Mouse (Mus musculus): ENCODE results near the gene Sspo.

The Sspo gene

DNA sequence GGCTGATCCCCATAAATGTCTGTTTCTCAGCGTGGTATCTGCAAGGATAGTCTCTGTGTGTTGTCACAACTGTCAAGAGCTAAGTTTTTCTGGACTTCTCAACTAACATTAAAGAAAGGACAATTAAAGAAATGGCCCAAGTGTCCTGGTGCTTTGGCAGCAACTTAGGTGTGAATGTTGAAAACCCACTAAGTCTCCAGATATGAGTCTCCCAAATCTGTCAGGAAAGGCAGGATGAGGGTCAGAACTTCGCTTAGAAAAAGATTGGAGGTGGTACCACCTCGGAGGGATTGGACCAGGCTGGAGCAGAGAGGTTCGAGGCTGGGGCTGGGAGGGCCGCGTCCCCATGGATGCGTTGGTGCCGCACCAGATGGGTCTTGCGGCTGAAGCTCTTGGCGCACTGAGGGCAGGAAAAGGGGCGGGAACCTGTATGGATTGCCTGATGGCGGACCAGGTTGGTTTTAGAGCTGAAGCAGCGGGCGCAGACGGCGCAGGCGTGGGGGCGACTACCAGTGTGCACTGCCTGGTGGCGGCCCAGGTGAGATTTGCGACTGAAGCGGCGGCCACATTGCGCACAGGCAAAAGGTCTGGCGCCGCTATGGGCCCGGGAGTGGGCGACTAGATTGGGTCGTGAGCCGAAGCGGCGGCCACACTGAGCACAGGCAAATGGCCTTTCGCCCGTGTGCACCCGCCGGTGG, 10.2 kb upstream of the Sspo start:
- DNase-seq = no peak

DNA sequence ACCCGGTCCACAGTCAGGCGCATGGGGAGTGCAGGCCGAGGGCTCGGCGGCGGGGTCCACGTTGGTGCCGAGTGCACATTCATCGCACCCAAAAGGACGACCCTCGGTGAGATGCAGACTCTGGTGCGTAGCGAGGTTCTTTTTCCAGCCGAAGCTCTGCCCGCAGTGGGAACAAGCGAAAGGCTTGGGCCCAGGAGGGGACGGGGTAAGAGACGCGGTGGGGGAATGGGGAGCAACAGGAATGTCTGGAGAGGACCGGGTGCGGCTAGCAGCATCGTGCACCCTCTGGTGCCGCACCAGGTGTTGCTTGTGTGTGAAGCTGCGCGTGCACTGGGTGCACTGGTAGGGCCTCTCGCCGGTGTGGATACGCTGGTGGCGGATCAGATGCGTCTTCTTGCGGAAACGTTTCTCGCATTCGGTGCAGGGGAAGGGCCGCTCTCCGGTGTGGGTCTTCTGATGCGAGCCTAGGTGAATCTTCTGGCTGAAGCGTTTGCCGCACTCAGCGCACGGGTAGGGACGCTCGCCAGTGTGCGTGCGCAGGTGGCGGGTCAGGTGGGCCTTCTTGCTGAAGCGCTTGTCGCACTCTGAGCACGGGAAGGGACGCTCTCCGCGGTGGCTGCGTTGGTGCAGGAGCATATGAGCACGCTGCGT, 9.4 kb upstream of the Sspo start:
- DNase-seq = no peak

DNA sequence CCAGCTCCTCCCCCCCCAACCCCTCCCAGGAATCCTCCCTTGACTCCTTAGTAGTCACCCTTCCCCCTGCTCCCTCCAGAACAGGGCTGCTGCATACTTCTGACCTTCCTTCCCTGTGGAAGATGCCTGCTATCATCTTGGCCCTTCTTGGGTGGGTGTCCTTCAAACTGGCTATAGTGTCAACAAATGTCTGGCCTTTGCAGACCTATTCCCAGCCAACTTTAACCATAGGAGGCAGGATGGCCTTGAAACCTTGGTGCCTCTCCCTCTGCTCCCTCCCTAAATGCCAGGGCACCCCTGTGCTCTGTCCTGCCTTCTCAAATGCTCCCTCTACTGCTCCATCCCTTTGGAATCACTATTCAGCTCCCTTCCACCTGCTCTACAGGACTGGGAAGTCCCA, 8.4 kb upstream of the Sspo start:
- no peak for DNase-seq

DNA sequence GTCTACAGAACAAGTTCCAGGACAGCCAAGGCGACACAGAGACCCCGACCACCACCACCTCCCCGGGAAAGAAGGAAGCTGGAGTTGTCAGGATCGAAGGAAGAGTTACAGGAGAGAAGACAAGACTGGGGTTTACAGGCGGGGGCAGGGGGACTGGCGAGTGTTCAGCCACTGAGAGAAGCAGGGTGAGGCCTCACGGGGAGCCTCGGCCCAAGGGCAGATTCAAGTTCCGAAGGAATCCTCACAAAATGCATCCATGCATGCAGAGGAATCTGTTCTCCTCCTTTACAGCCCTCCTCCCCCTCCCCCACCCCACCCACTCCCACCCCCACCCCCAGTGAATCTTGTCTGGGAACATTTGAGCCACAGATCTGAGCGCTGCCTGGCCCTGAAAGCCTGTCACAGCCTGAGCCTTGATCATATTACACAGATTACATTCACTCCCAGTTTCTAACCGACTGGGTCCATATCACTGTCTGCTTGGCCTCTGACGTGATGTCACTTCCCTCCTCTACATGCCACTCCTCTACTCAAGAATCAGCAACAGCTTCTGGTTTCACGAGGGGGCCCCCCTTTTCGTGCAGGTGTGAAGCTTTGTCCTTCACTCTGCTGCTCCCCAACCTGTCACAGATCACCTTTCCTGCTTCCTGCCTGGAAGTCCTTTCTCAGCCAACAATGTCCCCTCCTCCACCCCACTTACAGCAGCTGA, 7.6 kb upstream of the Sspo start:
- peak; percentile 21 for DNase-seq

DNA sequence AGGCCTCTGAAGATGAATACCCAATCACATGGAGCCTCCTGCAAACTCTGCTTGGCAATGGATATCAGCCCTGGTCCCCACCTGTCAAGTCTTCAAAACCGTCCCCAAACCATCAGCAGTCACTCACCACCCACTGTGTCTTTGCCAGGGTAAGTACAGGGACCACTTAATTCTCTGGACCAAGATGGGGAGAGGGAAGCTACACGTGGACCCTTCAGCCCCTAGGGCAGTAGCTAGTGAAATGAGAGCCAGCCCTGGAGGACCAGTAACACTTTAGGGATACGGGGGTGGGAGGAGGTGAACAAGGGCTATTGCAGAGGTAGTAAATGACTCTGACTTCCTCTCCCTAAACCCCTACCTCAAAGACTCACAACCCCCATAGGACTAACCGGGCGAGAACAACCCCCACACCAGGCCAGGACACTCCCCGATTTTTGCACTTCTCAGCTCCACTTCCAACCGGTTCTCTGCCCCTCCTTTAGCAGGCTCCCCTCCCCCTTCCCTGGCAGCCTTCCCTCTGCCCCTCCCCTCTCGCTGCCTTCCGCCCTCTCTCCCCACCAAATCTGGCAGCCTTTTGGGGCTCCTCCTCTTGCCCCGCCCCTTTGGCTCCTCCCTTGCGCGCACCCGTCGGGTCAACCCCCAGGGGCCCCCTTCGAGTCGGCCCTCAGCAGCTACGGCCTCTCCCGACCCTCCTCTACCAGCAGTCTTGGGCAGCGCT, 4.3 kb upstream of the Sspo start:
- peak; percentile 96 for DNase-seq

DNA sequence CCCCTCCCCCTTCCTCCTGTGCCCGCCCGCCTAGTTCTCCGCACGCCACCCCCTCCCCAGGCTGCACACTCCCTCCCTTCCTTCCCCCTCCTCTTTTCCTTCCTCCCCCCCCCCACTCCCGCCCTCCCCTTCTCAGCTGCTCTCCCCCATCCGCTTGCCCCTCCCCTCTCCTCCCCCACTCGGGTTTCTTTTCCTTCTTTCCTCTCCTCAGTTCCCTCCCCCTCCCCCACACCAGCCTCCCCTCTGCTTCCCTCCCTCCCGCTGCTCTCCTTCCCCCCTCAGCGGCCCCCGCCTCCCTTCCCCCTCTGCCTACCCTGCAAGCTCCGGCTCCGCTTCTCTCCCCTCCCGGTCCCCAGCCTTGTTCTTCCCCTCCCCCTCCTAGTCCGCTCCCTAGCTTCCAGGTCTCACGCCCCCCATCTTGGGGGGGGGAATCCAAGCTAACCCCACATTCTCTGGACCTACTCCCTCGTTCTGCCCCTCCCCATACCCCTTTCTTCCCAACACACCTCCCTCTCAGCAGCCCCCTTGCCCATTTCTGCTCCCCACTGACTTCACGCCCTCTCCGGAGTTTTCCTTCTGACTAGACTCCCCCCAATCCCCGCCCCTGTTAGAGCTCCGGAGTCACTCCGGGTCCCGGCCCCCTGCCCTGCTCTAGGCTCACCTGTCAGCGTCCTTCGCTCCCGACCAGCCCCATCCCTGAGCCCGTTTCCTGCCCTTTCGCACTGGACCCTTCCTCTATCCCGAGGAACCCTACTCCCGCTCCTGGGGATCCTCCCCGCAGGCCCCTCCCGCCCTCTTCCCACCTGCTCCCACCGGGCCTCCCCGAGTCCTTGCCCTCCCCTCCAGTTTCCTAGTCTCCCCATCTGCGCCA, 3.5 kb upstream of the Sspo start:
- DNase-seq = peak; percentile 83

GRCm38 (mm10) chr6:48445181-48446101, 2.6 kb upstream of the Sspo start, which contains the start of gene Zfp467:
Gene Zfp467, minus strand, starts transcription at chr6:48445825.
- peak; percentile 59 for DNase-seq

- DNase-seq = no peak
Measured at GRCm38 (mm10) chr6:48446256-48446655, 1.8 kb upstream of the Sspo start.

- DNase-seq = no peak
Measured at GRCm38 (mm10) chr6:48446896-48447295, 1.1 kb upstream of the Sspo start.

DNA sequence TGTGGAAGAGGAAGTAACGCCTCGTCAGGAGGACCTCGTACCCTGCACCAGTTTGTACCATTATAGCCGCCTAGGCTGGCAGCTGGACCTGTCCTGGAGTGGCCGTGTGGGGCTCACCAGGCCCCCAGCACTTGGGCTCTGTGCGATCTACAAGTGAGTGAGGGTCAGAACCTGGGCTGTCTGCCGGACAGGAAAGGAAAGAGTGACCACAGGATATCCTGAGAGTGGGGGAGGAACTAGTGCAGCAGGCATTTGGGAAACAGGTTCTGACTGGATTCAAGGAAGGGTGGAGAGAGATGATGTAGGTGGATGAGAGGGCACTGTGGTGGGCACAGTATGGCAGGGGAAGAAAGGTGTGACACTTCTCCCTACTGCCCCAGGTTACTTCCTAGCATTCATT, 498 bp downstream of the Sspo start:
- DNase-seq = no peak

- DNase-seq = no peak
Measured at GRCm38 (mm10) chr6:48452151-48452550, 4.1 kb downstream of the Sspo start.

DNA sequence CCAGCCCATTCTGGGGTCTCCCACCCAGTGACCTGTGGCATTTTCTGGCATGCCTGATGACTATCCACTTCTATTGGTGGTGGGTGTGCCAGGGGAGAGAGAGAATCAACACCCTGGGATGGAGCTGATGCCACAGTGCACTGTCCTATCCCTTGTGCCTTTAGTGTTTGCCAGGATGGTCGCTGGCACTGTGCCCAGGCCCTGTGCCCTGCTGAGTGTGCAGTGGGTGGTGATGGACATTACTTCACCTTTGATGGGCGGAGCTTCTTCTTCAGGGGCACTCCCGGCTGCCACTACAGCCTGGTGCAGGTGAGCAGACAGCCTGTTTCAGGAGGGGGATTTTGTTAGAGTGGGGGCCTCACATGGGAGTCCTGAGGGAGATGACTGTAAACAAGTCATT, 4.7 kb downstream of the Sspo start:
- DNase-seq = no peak

DNA sequence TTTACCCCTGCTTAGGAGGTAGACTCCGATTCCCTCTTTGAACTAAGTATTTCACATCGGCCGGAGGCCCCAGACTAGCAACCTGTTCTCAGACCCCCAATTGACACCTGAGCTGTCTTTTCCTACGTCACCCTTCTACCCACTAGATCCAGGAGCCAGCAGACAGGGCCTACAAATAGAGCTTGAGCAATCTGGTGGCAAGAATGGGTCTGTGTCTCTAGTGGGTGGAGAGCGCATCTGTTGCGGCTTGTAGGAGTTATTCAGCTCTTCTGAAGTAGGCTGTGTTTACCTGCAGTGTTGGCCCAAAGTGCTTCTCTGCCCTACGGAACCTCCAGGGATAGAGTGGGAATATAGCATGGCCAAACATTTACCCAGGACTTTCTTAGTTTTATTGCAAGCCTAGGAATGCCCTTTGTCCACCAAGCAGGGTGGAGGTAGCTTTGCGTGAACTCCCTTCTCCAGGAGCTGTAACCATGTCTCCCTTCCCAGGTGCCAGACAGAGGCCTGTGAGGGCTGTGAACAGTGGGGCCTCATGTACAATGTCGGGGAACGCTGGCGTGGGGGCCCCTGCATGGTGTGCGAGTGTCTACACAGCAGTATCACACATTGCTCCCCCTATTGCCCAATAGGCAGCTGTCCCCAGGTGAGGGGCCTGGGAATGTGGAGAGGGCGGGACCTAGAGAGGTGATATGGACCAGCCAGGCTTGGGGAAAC, 17.1 kb downstream of the Sspo start:
- DNase-seq = no peak

DNA sequence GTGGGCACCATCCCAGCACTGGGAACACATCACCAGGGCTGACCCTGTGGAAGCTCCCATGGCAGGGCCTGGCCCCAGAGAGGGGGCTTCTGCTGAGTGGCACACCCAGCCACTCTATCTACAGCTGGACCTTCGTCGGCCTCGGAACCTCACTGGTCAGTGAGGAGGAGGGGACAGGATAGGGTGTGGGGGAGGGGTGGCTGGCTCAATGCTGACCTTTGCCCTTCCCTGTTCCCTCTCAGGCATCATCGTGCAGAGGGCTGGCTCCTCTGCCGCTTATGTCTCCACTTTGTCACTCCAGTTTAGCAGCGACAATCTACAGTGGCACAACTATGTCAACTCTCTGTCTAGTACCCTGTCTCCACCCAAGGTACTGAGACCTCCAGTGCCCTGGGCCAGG, 18.7 kb downstream of the Sspo start:
- no peak for DNase-seq

- no peak for DNase-seq
Measured at GRCm38 (mm10) chr6:48467490-48467889, 19.5 kb downstream of the Sspo start.

DNA sequence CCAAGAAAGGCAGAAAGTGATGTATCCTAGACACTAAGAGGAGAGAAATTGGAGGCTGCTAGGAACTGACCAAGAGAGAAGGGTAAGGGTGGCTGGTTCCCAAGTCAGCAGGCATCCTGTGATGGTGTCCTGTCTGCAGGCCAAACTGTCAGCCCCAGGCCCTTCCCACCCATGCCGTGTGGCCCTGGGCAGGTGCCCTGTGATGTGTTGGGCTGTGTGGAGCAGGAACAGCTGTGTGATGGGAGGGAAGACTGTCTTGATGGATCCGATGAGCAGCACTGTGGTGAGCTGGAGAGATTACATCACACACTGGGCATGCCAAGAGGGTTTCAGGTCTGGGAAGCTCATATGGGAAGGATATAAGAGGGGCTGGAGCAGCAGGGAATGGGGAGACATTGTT, 22.7 kb downstream of the Sspo start:
- no peak for DNase-seq

DNA sequence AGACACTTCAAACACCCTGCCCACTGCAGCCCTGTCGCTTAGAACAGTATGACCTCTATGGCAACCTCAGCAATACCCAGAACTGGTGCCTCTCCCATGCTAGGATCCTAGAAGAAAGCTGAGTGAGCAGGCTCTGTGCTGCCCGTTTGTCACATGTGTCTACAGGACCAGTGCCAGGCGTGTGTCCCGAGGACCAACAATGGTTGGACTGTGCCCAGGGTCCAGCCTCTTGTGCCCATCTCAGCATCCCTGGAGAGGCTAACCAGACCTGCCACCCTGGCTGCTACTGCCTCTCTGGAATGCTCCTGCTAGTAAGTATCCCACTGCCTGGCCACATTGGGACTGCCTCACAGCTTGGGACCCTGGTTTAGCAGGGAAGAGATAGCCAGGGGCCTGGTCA, 30.4 kb downstream of the Sspo start:
- DNase-seq = no peak

GRCm38 (mm10) chr6:48482501-48482900, 34.5 kb downstream of the Sspo start:
- DNase-seq = no peak

GRCm38 (mm10) chr6:48487747-48488725, 40.0 kb downstream of the Sspo start:
- DNase-seq = no peak
